Mouse (Mus musculus) spleen, adult 2 months (tissue): ENCODE data around the gene Rcor3.

Source experiments
- CTCF ChIP-seq: fragments of 200-500 bp; IDR thresholded peaks from 2 replicates; pipeline ENCODE4 v1.5.1; 2011; ENCODE audit warnings: mild to moderate bottlenecking, inconsistent platforms; ENCODE audit not compliant: insufficient read depth, insufficient read length, insufficient replicate concordance; ENCODE audit errors: extremely low read depth
- POLR2A ChIP-seq: fragments of 200-500 bp; IDR thresholded peaks from 2 replicates; pipeline ENCODE4 v1.6.1; 2011; ENCODE audit warnings: low read depth, low read length, inconsistent platforms

DNA sequence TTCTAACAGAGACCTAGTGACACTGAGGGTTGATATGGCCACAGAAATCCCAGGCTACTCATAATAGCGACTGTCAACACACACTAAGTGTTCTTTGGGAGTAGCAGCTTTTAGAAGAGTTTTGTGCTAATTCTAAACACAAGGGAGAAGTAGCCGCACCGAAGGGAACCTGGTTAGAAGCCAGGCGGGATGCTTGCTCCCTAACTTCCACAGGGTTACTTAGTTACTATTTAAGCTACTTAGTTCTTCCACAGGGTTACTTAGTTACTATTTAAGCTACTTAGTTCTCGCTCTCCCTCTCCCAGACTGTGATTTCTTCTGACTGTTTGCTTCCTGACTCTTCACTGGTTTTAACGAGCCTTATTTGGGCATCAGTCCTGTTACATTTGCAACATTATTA, 34.7 kb downstream of the Rcor3 start:
- TF ChIP-seq CTCF, result no peak
- TF ChIP-seq POLR2A, result no peak
